Mouse (Mus musculus): ENCODE measurements at regions not wholly inside any gene's neighbourhood (a gene's known extent, or its start where the extent isn't known, plus 50 kb on each side); places are given as distances from the start of the nearest gene placed in this dataset.

GRCm38 (mm10) chr4:95294110-95294509, 242.1 kb upstream of the Jun start:
- TF ChIP-seq POLR2A (IDR thresholded peaks at IDR 0.05; ENCODE audit: low read depth, low read length): no peak
- no peak for TF ChIP-seq CTCF (IDR thresholded peaks at IDR 0.05; ENCODE audit: extremely low read depth, insufficient read length, insufficient replicate concordance, low read depth, low read length)
